Mouse (Mus musculus) kidney, adult 18-20 months (tissue): ENCODE data around the gene Atp2b1.

ENCODE experiments used
- DNase-seq: peaks from one replicate; pipeline ENCODE4 v3.0.0; 2021

Gene Atp2b1

GRCm38 (mm10) chr10:98916781-98917340 is 2.7 kb downstream of the Atp2b1 start:
- no peak for DNase-seq

GRCm38 (mm10) chr10:98925081-98925480 is 10.9 kb downstream of the Atp2b1 start:
- DNase-seq = no peak

- no peak for DNase-seq
Measured at GRCm38 (mm10) chr10:98926991-98927390, 12.8 kb downstream of the Atp2b1 start.

GRCm38 (mm10) chr10:98929444-98929843 is 15.2 kb downstream of the Atp2b1 start:
- DNase-seq = no peak

GRCm38 (mm10) chr10:98930143-98930542 is 15.9 kb downstream of the Atp2b1 start:
- DNase-seq = no peak

GRCm38 (mm10) chr10:98940137-98940536 is 25.9 kb downstream of the Atp2b1 start:
- DNase-seq = no peak

GRCm38 (mm10) chr10:98940799-98941198 is 26.6 kb downstream of the Atp2b1 start:
- DNase-seq = no peak

GRCm38 (mm10) chr10:98941991-98942390 is 27.8 kb downstream of the Atp2b1 start:
- DNase-seq = no peak

- DNase-seq = no peak
Measured at GRCm38 (mm10) chr10:98942999-98943398, 28.8 kb downstream of the Atp2b1 start.

GRCm38 (mm10) chr10:98943894-98944293 is 29.7 kb downstream of the Atp2b1 start:
- no peak for DNase-seq

- no peak for DNase-seq
Measured at GRCm38 (mm10) chr10:98946031-98946791, 32.0 kb downstream of the Atp2b1 start.

- no peak for DNase-seq
Measured at GRCm38 (mm10) chr10:98947206-98947605, 33.0 kb downstream of the Atp2b1 start.

GRCm38 (mm10) chr10:98948096-98948495 is 33.9 kb downstream of the Atp2b1 start:
- no peak for DNase-seq

GRCm38 (mm10) chr10:98949750-98950149 is 35.5 kb downstream of the Atp2b1 start:
- DNase-seq = no peak

- DNase-seq = no peak
Measured at GRCm38 (mm10) chr10:98951286-98952270, 37.4 kb downstream of the Atp2b1 start.

- no peak for DNase-seq
Measured at GRCm38 (mm10) chr10:98954230-98954993, 40.2 kb downstream of the Atp2b1 start.

- DNase-seq = no peak
Measured at GRCm38 (mm10) chr10:98956124-98956523, 41.9 kb downstream of the Atp2b1 start.

GRCm38 (mm10) chr10:98958752-98959151 is 44.5 kb downstream of the Atp2b1 start:
- no peak for DNase-seq

GRCm38 (mm10) chr10:98959385-98959784 is 45.2 kb downstream of the Atp2b1 start:
- no peak for DNase-seq

- no peak for DNase-seq
Measured at GRCm38 (mm10) chr10:98960911-98961310, 46.7 kb downstream of the Atp2b1 start.

GRCm38 (mm10) chr10:98962092-98962491 is 47.9 kb downstream of the Atp2b1 start:
- DNase-seq = no peak

GRCm38 (mm10) chr10:98966407-98967215 is 52.4 kb downstream of the Atp2b1 start:
- DNase-seq = no peak
